Mouse (Mus musculus) brain, embryonic 18.5 days (tissue): ENCODE data around the gene Myog.

Experiments
- DNase-seq: peaks from one replicate; pipeline ENCODE4 v3.0.0-alpha.2; 2012; ENCODE audit warnings: low read depth, low spot score

Myog gene

GRCm38 (mm10) chr1:134322591-134322990, 32.8 kb downstream of the Myog start:
- no peak for DNase-seq

GRCm38 (mm10) chr1:134326841-134327346, 37.1 kb downstream of the Myog start:
- no peak for DNase-seq

GRCm38 (mm10) chr1:134331879-134332635, 42.3 kb downstream of the Myog start:
- DNase-seq: no peak

GRCm38 (mm10) chr1:134332770-134333271, 43.0 kb downstream of the Myog start, which contains the start of gene Ppfia4:
Ppfia4 (minus strand) TSS chr1:134332928.
- no peak for DNase-seq

- no peak for DNase-seq
These were observed 43.8 kb downstream of the Myog start for GRCm38 (mm10) chr1:134333371-134334110.

- DNase-seq: no peak
These were observed 44.5 kb downstream of the Myog start for GRCm38 (mm10) chr1:134334111-134334827.

GRCm38 (mm10) chr1:134335211-134335923, 45.6 kb downstream of the Myog start:
- DNase-seq: no peak

GRCm38 (mm10) chr1:134335924-134336810, 46.4 kb downstream of the Myog start:
- DNase-seq: no peak

- no peak for DNase-seq
These were observed 47.3 kb downstream of the Myog start for GRCm38 (mm10) chr1:134336958-134337710.

- DNase-seq: no peak
These were observed 49.4 kb downstream of the Myog start for GRCm38 (mm10) chr1:134339162-134339561.

GRCm38 (mm10) chr1:134339757-134340619, 50.2 kb downstream of the Myog start:
- no peak for DNase-seq

GRCm38 (mm10) chr1:134341641-134342277, 52.0 kb downstream of the Myog start:
- DNase-seq: no peak
